8 mouse cellular contexts compared by ENCODE assay signal in the genomic region with DNA sequence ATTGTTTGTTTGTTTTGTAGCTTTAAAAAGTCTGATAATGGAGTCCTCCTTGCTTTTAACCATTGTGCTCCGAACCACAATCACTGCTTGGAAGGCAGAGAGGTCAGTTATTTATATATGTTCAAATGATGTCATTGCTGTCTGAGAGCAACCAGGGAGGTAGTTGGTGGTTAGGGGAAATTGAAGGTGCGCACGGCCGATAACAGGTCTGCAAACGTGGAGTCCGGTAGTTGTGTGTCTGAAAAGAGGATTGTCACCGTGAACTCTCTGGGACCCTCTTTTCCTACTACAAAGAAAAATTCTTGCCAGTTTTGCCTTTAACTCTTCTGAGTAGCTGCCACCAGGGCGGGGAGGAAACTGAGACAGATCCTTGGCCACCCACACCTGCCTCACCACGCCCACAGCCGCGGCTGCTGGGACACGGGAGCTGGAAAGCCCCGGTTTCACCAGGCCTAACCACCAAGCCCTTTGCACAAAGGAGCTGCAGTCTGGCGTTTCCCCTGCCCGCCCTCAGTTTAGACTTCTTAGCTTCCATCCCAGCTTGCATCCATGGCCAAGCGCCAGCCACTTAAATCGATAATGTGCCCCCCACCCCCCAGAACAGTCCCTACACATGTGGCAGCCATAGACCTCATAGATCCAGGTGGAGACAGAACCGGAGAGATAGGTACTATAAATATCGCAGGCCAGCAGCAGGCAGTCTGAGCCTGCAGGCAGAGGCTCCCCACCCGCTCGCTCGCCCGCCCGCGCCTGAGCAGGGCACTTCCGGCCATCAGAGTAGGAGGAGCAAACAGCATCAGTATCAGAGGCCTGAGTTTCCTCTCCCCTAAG.
DNase-seq lines count a peak whose midpoint lies in the region; ATAC-seq and TF ChIP-seq lines count a peak whose summit lies in the region.

No protein-coding gene starts in this region.

- TF ChIP-seq CTCF in left cerebral cortex, adult 2 months (IDR thresholded peaks at IDR 0.05), result no peak; the same call in 1 of the 2 replicates

- WGBS in forebrain, embryonic 11.5 days, result 24% methylated on average over 26 of the region's 26 CpGs
- 9% methylated on average over 26 of the region's 26 CpGs for WGBS in macrophage (ENCODE audit: missing documents)

- peak overlapping the region; percentile 7; the same call in 1 of the 2 replicates for H3K4me3 ChIP-seq in forebrain, embryonic 11.5 days (ENCODE audit: low read depth, low read length)
- no peak overlapping the region; the same call in 1 of the 2 replicates for H3K4me3 ChIP-seq in left cerebral cortex, adult 2 months
- H3K4me3 ChIP-seq in macrophage (ENCODE audit: inconsistent target), result peak overlapping the region; percentile 39

- H3K27me3 ChIP-seq in forebrain, embryonic 11.5 days (ENCODE audit: control insufficient read depth, insufficient read depth, low read length), result peaks cover 2% of the 10 kb centered on the region; the same call in 1 of the 2 replicates

- ATAC-seq in forebrain, embryonic 11.5 days (replicated peaks; ENCODE audit: low FRiP score), result peak; percentile 60

- intact Hi-C loops in heart, postnatal 36 days (cut with DNase I), result loop anchor here (2.0 to 10.0 kb wide), 5 partner anchors 45 to 457 kb away; a partner anchor contains a TSS
- intact Hi-C loops in left cerebral cortex, adult 2 months (cut with DNase I), result loop anchor here (2.0 to 5.0 kb wide), 2 partner anchors 73 to 575 kb away; a partner anchor contains a TSS

- peak overlapping the region; percentile 37 for H3K4me2 ChIP-seq in forebrain, embryonic 11.5 days (ENCODE audit: low read depth, low read length, severe bottlenecking)

- peak; percentile 63 for DNase-seq in urinary bladder, postnatal 14 days (ENCODE audit: low spot score)
- DNase-seq in urinary bladder, postnatal 10 days (ENCODE audit: low spot score), result no peak
- peak; percentile 77 for DNase-seq in forebrain, embryonic 11.5 days (ENCODE audit: low spot score)
- peak; percentile 66 to 67 for DNase-seq in heart, postnatal 36 days
- peak; percentile 45 to 68 for DNase-seq in left cerebral cortex, adult 2 months (ENCODE audit: extremely low spot score in 1 of 2, low spot score in 2 of 2)
- peak; percentile 65 for DNase-seq in right cerebral cortex, postnatal 25 days
- DNase-seq in adipocyte (ENCODE audit: low spot score), result no peak

- H3K79me2 ChIP-seq in macrophage (ENCODE audit: inconsistent target), result no peaks in the 10 kb centered on the region

- no peaks in the 10 kb centered on the region for H3K36me3 ChIP-seq in forebrain, embryonic 11.5 days (ENCODE audit: control insufficient read depth, insufficient read depth, low read length)
- H3K36me3 ChIP-seq in macrophage (ENCODE audit: inconsistent target), result no peaks in the 10 kb centered on the region

- H3K4me1 ChIP-seq in forebrain, embryonic 11.5 days (replicated peaks; ENCODE audit: control insufficient read depth, insufficient read depth, low read length), result peaks cover 9% of the 10 kb centered on the region; the same call in 1 of the 2 replicates

- peak overlapping the region; percentile 50; the same call in 1 of the 2 replicates for H3K27ac ChIP-seq in forebrain, embryonic 11.5 days (ENCODE audit: low read depth, low read length)
- peak overlapping the region; percentile 91 for H3K27ac ChIP-seq in left cerebral cortex, adult 2 months
- peak overlapping the region; percentile 82 for H3K27ac ChIP-seq in macrophage

- H3K9me3 ChIP-seq in forebrain, embryonic 11.5 days (ENCODE audit: control insufficient read depth, low read length), result no peaks in the 10 kb centered on the region

- peak overlapping the region; percentile 63 for H3K9ac ChIP-seq in forebrain, embryonic 11.5 days (ENCODE audit: low read length)

Comparison
In these comparisons a context has a peak if more than half of its experiments do, and no peak if none do; other contexts are left out.
1. DNase-seq: peak in urinary bladder, postnatal 14 days (single experiment), forebrain, embryonic 11.5 days (single experiment), heart, postnatal 36 days (2 of 2), left cerebral cortex, adult 2 months (2 of 2) and right cerebral cortex, postnatal 25 days (single experiment); none in urinary bladder, postnatal 10 days (single experiment) and adipocyte (single experiment).
2. Peak in every context shown above with its lines, with median percentiles within 50 percentile points of each other: H3K27ac ChIP-seq.